In genomic region chr11:35307992-35308391, GRCm38 (mm10) we compare ENCODE assay signal across 25 mouse cellular contexts.
A peak's percentile ranks its signal among the peaks of the same experiment; 100 is the strongest.
DNase-seq lines count a peak whose midpoint lies in the region; ATAC-seq and TF ChIP-seq lines count a peak whose summit lies in the region.
"Had no signal": no experiment of that assay in that cellular context is flagged by ENCODE, and none has a peak within 500 bp of the region (broad histone marks: within the 10 kb centered on the region; RNA-seq: fewer than 3 reads in every experiment).

No protein-coding gene starts in this region.

- WGBS in cerebellum, adult 2 months = 43% methylated on average over 4 of the region's 4 CpGs
- WGBS in kidney, embryonic 14.5 days = 23% methylated on average over 4 of the region's 4 CpGs
- WGBS in kidney, adult 2 months = 64% methylated on average over 4 of the region's 4 CpGs

- H3K9ac ChIP-seq in kidney, embryonic 14.5 days (ENCODE audit: low read depth, low read length) = no peak overlapping the region
- H3K9ac ChIP-seq: embryonic facial prominence, embryonic 15.5 days; forebrain, embryonic 13.5 days; heart, embryonic 15.5 days; hindbrain, embryonic 12.5 days; intestine, embryonic 15.5 days; liver, embryonic 15.5 days; lung, embryonic 14.5 days; neural tube, embryonic 15.5 days had no signal

- H3K4me2 ChIP-seq in kidney, embryonic 14.5 days (replicated peaks; ENCODE audit: low read depth, low read length) = no peak overlapping the region
- H3K4me2 ChIP-seq: embryonic facial prominence, embryonic 15.5 days; forebrain, embryonic 13.5 days; heart, embryonic 15.5 days; hindbrain, embryonic 12.5 days; intestine, embryonic 15.5 days; liver, embryonic 15.5 days; lung, embryonic 14.5 days; neural tube, embryonic 15.5 days had no signal

- no peaks in the 10 kb centered on the region for H3K36me3 ChIP-seq in kidney, embryonic 14.5 days (ENCODE audit: control insufficient read depth, insufficient read depth, low read length)
- H3K36me3 ChIP-seq in kidney, adult 2 months (ENCODE audit: control insufficient read depth, insufficient read depth, low read length) = no peaks in the 10 kb centered on the region
- H3K36me3 ChIP-seq: embryonic facial prominence, embryonic 15.5 days; heart, embryonic 10.5 days; heart, embryonic 15.5 days; hindbrain, embryonic 12.5 days; intestine, embryonic 15.5 days; liver, embryonic 15.5 days; neural tube, embryonic 15.5 days had no signal

- H3K27ac ChIP-seq in cerebellum, adult 2 months (ENCODE audit: insufficient read depth, low read length) = no peak overlapping the region
- H3K27ac ChIP-seq in kidney, embryonic 14.5 days (ENCODE audit: low read depth, low read length) = peak overlapping the region; percentile 55; the same call in 1 of the 2 replicates
- no peak overlapping the region for H3K27ac ChIP-seq in kidney, adult 2 months (ENCODE audit: insufficient read depth, low read depth, low read length)
- H3K27ac ChIP-seq: embryonic facial prominence, embryonic 15.5 days; forebrain, embryonic 13.5 days; heart, embryonic 10.5 days; hindbrain, embryonic 12.5 days; hindbrain, postnatal 0 days; intestine, embryonic 15.5 days; liver, embryonic 15.5 days; neural tube, embryonic 15.5 days had no signal

- no peak for TF ChIP-seq CTCF in cerebellum, adult 2 months (IDR thresholded peaks at IDR 0.05; ENCODE audit: borderline replicate concordance, insufficient read depth, low read depth, low read length)
- TF ChIP-seq CTCF in kidney, adult 2 months (conservative IDR thresholded peaks at IDR 0.05; ENCODE audit: insufficient read depth, insufficient read length, low read depth, low read length) = no peak

- TF ChIP-seq POLR2A in cerebellum, adult 2 months (IDR thresholded peaks at IDR 0.05; ENCODE audit: borderline replicate concordance, insufficient read depth, low read length) = no peak
- TF ChIP-seq POLR2A in kidney, adult 2 months (IDR thresholded peaks at IDR 0.05; ENCODE audit: low read depth, low read length) = no peak

- DNase-seq in cerebellum, adult 2 months = peak; percentile 54 to 61
- no peak for DNase-seq in cerebellum, adult 8-10 months
- DNase-seq in kidney, adult 2 months = no peak
- peak; percentile 21 for DNase-seq in kidney, postnatal 14 days
- no peak for DNase-seq in kidney, adult 8-10 months
- DNase-seq in adrenal gland, adult 8-10 months = no peak
- DNase-seq: adrenal gland, postnatal 14 days; gastrocnemius, postnatal 14 days; layer of hippocampus, adult 9-11 months; lung, postnatal 14 days; midbrain, embryonic 14.5 days; retina, postnatal 1 day; right cerebral cortex, postnatal 14 days had no signal

- no peak overlapping the region for H3K4me3 ChIP-seq in cerebellum, adult 2 months (replicated peaks; ENCODE audit: insufficient read depth, low read depth, low read length)
- no peak overlapping the region for H3K4me3 ChIP-seq in kidney, embryonic 14.5 days (ENCODE audit: low read length)
- no peak overlapping the region for H3K4me3 ChIP-seq in kidney, adult 2 months (ENCODE audit: insufficient read depth, low read depth, low read length)
- H3K4me3 ChIP-seq: embryonic facial prominence, embryonic 15.5 days; forebrain, embryonic 13.5 days; heart, embryonic 10.5 days; heart, embryonic 15.5 days; hindbrain, embryonic 12.5 days; intestine, embryonic 15.5 days; liver, embryonic 15.5 days; neural tube, embryonic 15.5 days had no signal

- H3K9me3 ChIP-seq in kidney, embryonic 14.5 days (ENCODE audit: control insufficient read depth, low read length) = no peaks in the 10 kb centered on the region
- H3K9me3 ChIP-seq: embryonic facial prominence, embryonic 15.5 days; forebrain, embryonic 13.5 days; heart, embryonic 10.5 days; heart, embryonic 15.5 days; hindbrain, embryonic 12.5 days; intestine, embryonic 15.5 days; liver, embryonic 15.5 days; neural tube, embryonic 15.5 days had no signal

- H3K27me3 ChIP-seq in cerebellum, adult 2 months (ENCODE audit: control insufficient read depth, insufficient read depth, low read length) = no peaks in the 10 kb centered on the region
- H3K27me3 ChIP-seq in kidney, embryonic 14.5 days (ENCODE audit: control insufficient read depth, insufficient read depth, low read length) = no peaks in the 10 kb centered on the region
- no peaks in the 10 kb centered on the region for H3K27me3 ChIP-seq in kidney, adult 2 months (replicated peaks; ENCODE audit: control insufficient read depth, insufficient read depth, low read length)
- H3K27me3 ChIP-seq: embryonic facial prominence, embryonic 15.5 days; forebrain, embryonic 13.5 days; heart, embryonic 15.5 days; hindbrain, embryonic 12.5 days; intestine, embryonic 15.5 days; liver, embryonic 15.5 days had no signal

- H3K4me1 ChIP-seq in cerebellum, adult 2 months (ENCODE audit: control insufficient read depth, insufficient read depth, low read length) = peaks cover 21% of the 10 kb centered on the region
- H3K4me1 ChIP-seq in kidney, embryonic 14.5 days (ENCODE audit: control insufficient read depth, insufficient read depth, low read length) = peaks cover 47% of the 10 kb centered on the region
- H3K4me1 ChIP-seq in kidney, adult 2 months (ENCODE audit: control insufficient read depth, insufficient read depth, low read length) = no peaks in the 10 kb centered on the region
- H3K4me1 ChIP-seq: heart, embryonic 15.5 days; intestine, embryonic 15.5 days; liver, embryonic 15.5 days had no signal

- ATAC-seq in kidney, embryonic 14.5 days (ENCODE audit: low FRiP score, low TSS enrichment) = peak; percentile 46
- ATAC-seq: forebrain, embryonic 13.5 days; hindbrain, postnatal 0 days; intestine, embryonic 15.5 days; Patski had no signal

Comparison
In these comparisons a context has a peak if more than half of its experiments do, and no peak if none do; other contexts are left out.
1. DNase-seq: peak in cerebellum, adult 2 months (2 of 2) and kidney, postnatal 14 days (single experiment); none in cerebellum, adult 8-10 months (single experiment), kidney, adult 2 months (single experiment), kidney, adult 8-10 months (0 of 2) and adrenal gland, adult 8-10 months (single experiment).